Mouse (Mus musculus): ENCODE measurements at regions not wholly inside any gene's neighbourhood (a gene's known extent, or its start where the extent isn't known, plus 50 kb on each side); places are given as distances from the start of the nearest gene placed in this dataset.

GRCm38 (mm10) chr12:45437271-45437670 lies 362.8 kb upstream of the Stxbp6 start:
- DNase-seq, result no peak

- no peak for DNase-seq
Measured at GRCm38 (mm10) chr12:45399436-45399835, 324.9 kb upstream of the Stxbp6 start.

GRCm38 (mm10) chr12:45384864-45385263 lies 310.4 kb upstream of the Stxbp6 start:
- peak; percentile 13 for DNase-seq

All from adrenal gland, adult 2 months (tissue).